Mouse (Mus musculus) thymus, postnatal 0 days (tissue): Measurements from ENCODE around the gene Slc5a5. TPM values are rescaled to one million over a fixed set of nuclear protein-coding genes. Genes with fewer than 3 reads are reported as not detected.
A peak's percentile ranks its signal among the peaks of the same experiment; 100 is the strongest.

Experiments used
- DNase-seq: peaks from one replicate; pipeline ENCODE4 v3.0.0-alpha.2; 2015; ENCODE audit warnings: low spot score
- polyA plus RNA-seq: library from polyadenylated mRNA; unstranded; fragments of >200 nt; fragmentation: Nextera tagmentation; extraction: Ambion mirVana; gene quantifications from 2 replicates; pipeline ENCODE4 v1.2.1, GENCODE M21; 2015

Gene Slc5a5
- polyA plus RNA-seq, 1 experiment from 2014 or later, result 0.49 TPM

- DNase-seq, result no peak
Observed at GRCm38 (mm10) chr8:70880546-70880945, 12.0 kb downstream of the Slc5a5 start.

GRCm38 (mm10) chr8:70880126-70880525 lies 12.4 kb downstream of the Slc5a5 start:
- no peak for DNase-seq

- DNase-seq, result no peak
Observed at GRCm38 (mm10) chr8:70879500-70879899, 13.1 kb downstream of the Slc5a5 start.

GRCm38 (mm10) chr8:70878178-70878577 lies 14.4 kb downstream of the Slc5a5 start:
- no peak for DNase-seq

- no peak for DNase-seq
Observed at GRCm38 (mm10) chr8:70876382-70876781, 16.2 kb downstream of the Slc5a5 start.

GRCm38 (mm10) chr8:70874441-70874840 lies 18.1 kb downstream of the Slc5a5 start:
- no peak for DNase-seq

GRCm38 (mm10) chr8:70873364-70873985 lies 19.1 kb downstream of the Slc5a5 start, which contains the start of gene Ccdc124:
TSS of gene Ccdc124 (minus strand) at chr8:70873935.
- DNase-seq, result peak; percentile 96

GRCm38 (mm10) chr8:70872643-70873363 lies 19.8 kb downstream of the Slc5a5 start:
- DNase-seq, result no peak

GRCm38 (mm10) chr8:70871195-70871807 lies 21.3 kb downstream of the Slc5a5 start:
- DNase-seq, result no peak

- peak; percentile 66 for DNase-seq
Observed at GRCm38 (mm10) chr8:70869601-70870041, 22.9 kb downstream of the Slc5a5 start.

GRCm38 (mm10) chr8:70869199-70869571 lies 23.4 kb downstream of the Slc5a5 start:
- no peak for DNase-seq

- peak; percentile 67 for DNase-seq
Observed at GRCm38 (mm10) chr8:70868559-70869198, 23.9 kb downstream of the Slc5a5 start.

- no peak for DNase-seq
Observed at GRCm38 (mm10) chr8:70866566-70866965, 26.0 kb downstream of the Slc5a5 start.

- DNase-seq, result no peak
Observed at GRCm38 (mm10) chr8:70866001-70866520, 26.5 kb downstream of the Slc5a5 start.

GRCm38 (mm10) chr8:70865350-70866000 lies 27.1 kb downstream of the Slc5a5 start:
- DNase-seq, result peak; percentile 100

GRCm38 (mm10) chr8:70864712-70865221 lies 27.8 kb downstream of the Slc5a5 start:
- DNase-seq, result peak; percentile 42

- no peak for DNase-seq
Observed at GRCm38 (mm10) chr8:70863956-70864711, 28.4 kb downstream of the Slc5a5 start.

- no peak for DNase-seq
Observed at GRCm38 (mm10) chr8:70862824-70863641, 29.5 kb downstream of the Slc5a5 start, which contains the start of gene Kcnn1. TSS of gene Kcnn1 (minus strand) at chr8:70863258.

- peak; percentile 52 for DNase-seq
Observed at GRCm38 (mm10) chr8:70857516-70857915, 35.0 kb downstream of the Slc5a5 start.
